Mouse (Mus musculus): ENCODE results near the gene Jak3.

The Jak3 gene

GRCm38 (mm10) chr8:71670198-71670597, 5.9 kb upstream of the Jak3 start:
- Histone ChIP-seq H3K9me3 (ENCODE audit: low read length) (no peaks in the 10 kb centered on the region), H3K4me1 (replicated peaks; ENCODE audit: low read depth, low read length) (peaks cover 79% of the 10 kb centered on the region), H3K27me3 (ENCODE audit: insufficient read depth, low read length) (no peaks in the 10 kb centered on the region), H3K4me3 (replicated peaks; ENCODE audit: low read length) (peak overlapping the region; percentile 96), H3K36me3 (ENCODE audit: insufficient read depth, low read length) (no peaks in the 10 kb centered on the region)
- TF ChIP-seq CTCF (conservative IDR thresholded peaks at IDR 0.05; ENCODE audit: low read length): no peak

GRCm38 (mm10) chr8:71670621-71671548, 5.2 kb upstream of the Jak3 start:
- peak overlapping the region; percentile 96 for H3K4me3 ChIP-seq (replicated peaks; ENCODE audit: low read length)
- H3K36me3 ChIP-seq (ENCODE audit: insufficient read depth, low read length): no peaks in the 10 kb centered on the region
- TF ChIP-seq NANOG (IDR thresholded peaks at IDR 0.05; ENCODE audit: borderline replicate concordance, low read length) (no peak), CTCF (conservative IDR thresholded peaks at IDR 0.05; ENCODE audit: low read length) (no peak), POU5F1 (IDR thresholded peaks at IDR 0.05; ENCODE audit: borderline replicate concordance, low read length) (no peak)
- H3K4me1 ChIP-seq (replicated peaks; ENCODE audit: low read depth, low read length): peaks cover 84% of the 10 kb centered on the region
- H3K9me3 ChIP-seq (ENCODE audit: low read length): no peaks in the 10 kb centered on the region
- H3K27me3 ChIP-seq (ENCODE audit: insufficient read depth, low read length): no peaks in the 10 kb centered on the region

- Histone ChIP-seq H3K9me3 (ENCODE audit: low read length) (no peaks in the 10 kb centered on the region), H3K4me3 (replicated peaks; ENCODE audit: low read length) (peak within 1 kb of the TSS; percentile 96), H3K27me3 (ENCODE audit: insufficient read depth, low read length) (no peaks in the 10 kb centered on the region), H3K4me1 (replicated peaks; ENCODE audit: low read depth, low read length) (peaks cover 78% of the 10 kb centered on the region), H3K36me3 (ENCODE audit: insufficient read depth, low read length) (no peaks in the 10 kb centered on the region)
- TF ChIP-seq NANOG (IDR thresholded peaks at IDR 0.05; ENCODE audit: borderline replicate concordance, low read length): no peak
- no peak for TF ChIP-seq POU5F1 (IDR thresholded peaks at IDR 0.05; ENCODE audit: borderline replicate concordance, low read length)
- TF ChIP-seq CTCF (conservative IDR thresholded peaks at IDR 0.05; ENCODE audit: low read length): no peak
Measured at GRCm38 (mm10) chr8:71671549-71671965, 4.5 kb upstream of the Jak3 start, which contains the start of gene Unc13a. Gene Unc13a, minus strand, starts transcription at chr8:71671757.

- no peaks in the 10 kb centered on the region for H3K9me3 ChIP-seq (ENCODE audit: low read length)
- TF ChIP-seq POU5F1 (IDR thresholded peaks at IDR 0.05; ENCODE audit: borderline replicate concordance, low read length) (no peak), NANOG (IDR thresholded peaks at IDR 0.05; ENCODE audit: borderline replicate concordance, low read length) (no peak), CTCF (conservative IDR thresholded peaks at IDR 0.05; ENCODE audit: low read length) (no peak)
- peaks cover 78% of the 10 kb centered on the region for H3K4me1 ChIP-seq (replicated peaks; ENCODE audit: low read depth, low read length)
- peak overlapping the region; percentile 96 for H3K4me3 ChIP-seq (replicated peaks; ENCODE audit: low read length)
- no peaks in the 10 kb centered on the region for H3K27me3 ChIP-seq (ENCODE audit: insufficient read depth, low read length)
- H3K36me3 ChIP-seq (ENCODE audit: insufficient read depth, low read length): no peaks in the 10 kb centered on the region
Measured at GRCm38 (mm10) chr8:71672168-71672735, 3.8 kb upstream of the Jak3 start.

- peaks cover 3% of the 10 kb centered on the region; the same call in 1 of the 2 replicates for H3K27me3 ChIP-seq (ENCODE audit: insufficient read depth, low read length)
- H3K36me3 ChIP-seq (ENCODE audit: insufficient read depth, low read length): peaks cover 9% of the 10 kb centered on the region
- peaks cover 78% of the 10 kb centered on the region for H3K4me1 ChIP-seq (replicated peaks; ENCODE audit: low read depth, low read length)
- H3K9me3 ChIP-seq (ENCODE audit: low read length): no peaks in the 10 kb centered on the region
- no peak overlapping the region for H3K4me3 ChIP-seq (replicated peaks; ENCODE audit: low read length)
- TF ChIP-seq CTCF (conservative IDR thresholded peaks at IDR 0.05; ENCODE audit: low read length) (no peak), NANOG (IDR thresholded peaks at IDR 0.05; ENCODE audit: borderline replicate concordance, low read length) (no peak), POU5F1 (IDR thresholded peaks at IDR 0.05; ENCODE audit: borderline replicate concordance, low read length) (no peak)
Measured at GRCm38 (mm10) chr8:71674071-71674470, 2.0 kb upstream of the Jak3 start.

- Histone ChIP-seq H3K4me3 (replicated peaks; ENCODE audit: low read length) (peak overlapping the region; percentile 83), H3K36me3 (ENCODE audit: insufficient read depth, low read length) (peaks cover 15% of the 10 kb centered on the region), H3K4me1 (replicated peaks; ENCODE audit: low read depth, low read length) (peaks cover 78% of the 10 kb centered on the region), H3K27me3 (ENCODE audit: insufficient read depth, low read length) (peaks cover 7% of the 10 kb centered on the region; the same call in 1 of the 2 replicates), H3K9me3 (ENCODE audit: low read length) (no peaks in the 10 kb centered on the region)
- TF ChIP-seq NANOG (IDR thresholded peaks at IDR 0.05; ENCODE audit: borderline replicate concordance, low read length): no peak
- TF ChIP-seq CTCF (conservative IDR thresholded peaks at IDR 0.05; ENCODE audit: low read length): no peak
- TF ChIP-seq POU5F1 (IDR thresholded peaks at IDR 0.05; ENCODE audit: borderline replicate concordance, low read length): no peak
Measured at GRCm38 (mm10) chr8:71675456-71676019, 558 bp upstream of the Jak3 start.

GRCm38 (mm10) chr8:71676803-71677202, 707 bp downstream of the Jak3 start:
- Histone ChIP-seq H3K4me3 (replicated peaks; ENCODE audit: low read length) (peak overlapping the region; percentile 83), H3K9me3 (ENCODE audit: low read length) (no peaks in the 10 kb centered on the region), H3K36me3 (ENCODE audit: insufficient read depth, low read length) (peaks cover 28% of the 10 kb centered on the region), H3K27me3 (ENCODE audit: insufficient read depth, low read length) (peaks cover 15% of the 10 kb centered on the region), H3K4me1 (replicated peaks; ENCODE audit: low read depth, low read length) (peaks cover 89% of the 10 kb centered on the region)
- TF ChIP-seq NANOG (IDR thresholded peaks at IDR 0.05; ENCODE audit: borderline replicate concordance, low read length) (no peak), CTCF (conservative IDR thresholded peaks at IDR 0.05; ENCODE audit: low read length) (no peak), POU5F1 (IDR thresholded peaks at IDR 0.05; ENCODE audit: borderline replicate concordance, low read length) (no peak)

- H3K4me1 ChIP-seq (replicated peaks; ENCODE audit: low read depth, low read length): peaks cover 89% of the 10 kb centered on the region
- peak overlapping the region; percentile 83 for H3K4me3 ChIP-seq (replicated peaks; ENCODE audit: low read length)
- peaks cover 35% of the 10 kb centered on the region for H3K36me3 ChIP-seq (ENCODE audit: insufficient read depth, low read length)
- H3K27me3 ChIP-seq (ENCODE audit: insufficient read depth, low read length): peaks cover 23% of the 10 kb centered on the region
- H3K9me3 ChIP-seq (ENCODE audit: low read length): no peaks in the 10 kb centered on the region
- no peak for TF ChIP-seq POU5F1 (IDR thresholded peaks at IDR 0.05; ENCODE audit: borderline replicate concordance, low read length)
- peak; percentile 37; the same call in 1 of the 2 replicates for TF ChIP-seq NANOG (IDR thresholded peaks at IDR 0.05; ENCODE audit: borderline replicate concordance, low read length)
Measured at GRCm38 (mm10) chr8:71677555-71677954, 1.5 kb downstream of the Jak3 start.

All from E14TG2a.4 (cell line).